Mouse (Mus musculus) liver, postnatal 0 days (tissue): ENCODE measurements around the gene Abhd10.

Experiments used
- CTCF ChIP-seq: sonication (generic); IDR thresholded peaks from 2 replicates; pipeline ENCODE4 v1.5.1; 2016; ENCODE audit warnings: antibody characterized with exemption, low read depth
- EP300 ChIP-seq: IDR thresholded peaks from 2 replicates; pipeline ENCODE4 v1.6.1; 2016; ENCODE audit warnings: antibody characterized with exemption, low read depth, mild to moderate bottlenecking

- TF ChIP-seq CTCF (no peak), EP300 (no peak)
Measured at GRCm38 (mm10) chr16:45758726-45759269, 16.0 kb upstream of the Abhd10 start.
